Mouse (Mus musculus) midbrain, postnatal 0 days (tissue): Measurements from ENCODE around the gene Sgsm3. TPM values are rescaled to one million over a fixed set of nuclear protein-coding genes. Genes with fewer than 3 reads are reported as not detected.
A peak's percentile ranks its signal among the peaks of the same experiment; 100 is the strongest.

Experiments used
- ATAC-seq: fragments of 200-750 bp; cut with Nextera tagmentation; 2 replicates; pipeline ENCODE4 v1.8.0; 2017; ENCODE audit warnings: moderate number of reproducible peaks, mild to moderate bottlenecking, moderate TSS enrichment, moderate library complexity; ENCODE audit not compliant: low FRiP score
- DNase-seq: peaks from one replicate; pipeline ENCODE4 v3.0.0-alpha.2; 2015; ENCODE audit warnings: low spot score
- H3K27ac ChIP-seq: fragments of 300-500 bp; sonication (generic); 2 replicates; pipeline ENCODE4 v1.5.1; 2014; ENCODE audit warnings: low read depth, mild to moderate bottlenecking, low read length, mixed read lengths
- H3K27me3 ChIP-seq: fragments of 300-500 bp; sonication (generic); 2 replicates; pipeline ENCODE4 v1.6.1; 2014; ENCODE audit warnings: low read length, control low read depth, mixed read lengths; ENCODE audit not compliant: insufficient read depth
- H3K36me3 ChIP-seq: fragments of 300-500 bp; sonication (generic); 2 replicates; pipeline ENCODE4 v1.6.1; 2014; ENCODE audit warnings: low read length, control low read depth, mixed read lengths; ENCODE audit not compliant: insufficient read depth
- H3K4me1 ChIP-seq: fragments of 300-500 bp; sonication (generic); 2 replicates; pipeline ENCODE4 v1.6.1; 2014; ENCODE audit warnings: mild to moderate bottlenecking, control low read depth, antibody characterized with exemption, low read length, mixed read lengths; ENCODE audit not compliant: insufficient read depth
- H3K4me2 ChIP-seq: fragments of 300-500 bp; sonication (generic); 2 replicates; pipeline ENCODE4 v1.6.1; 2014; ENCODE audit warnings: low read depth, mild to moderate bottlenecking, low read length, mixed read lengths; ENCODE audit not compliant: poor library complexity, severe bottlenecking
- H3K4me3 ChIP-seq: fragments of 300-500 bp; sonication (generic); 2 replicates; pipeline ENCODE4 v1.5.1; 2014; ENCODE audit warnings: low read depth, mild to moderate bottlenecking, low read length, moderate library complexity
- H3K9ac ChIP-seq: fragments of 300-500 bp; sonication (generic); replicated peaks from 2 replicates; pipeline ENCODE4 v1.6.1; 2014; ENCODE audit warnings: mild to moderate bottlenecking, low read length, moderate library complexity, mixed read lengths; ENCODE audit not compliant: poor library complexity, severe bottlenecking
- H3K9me3 ChIP-seq: fragments of 300-500 bp; sonication (generic); 2 replicates; pipeline ENCODE4 v1.6.1; 2016; ENCODE audit warnings: low read length, control low read depth
- CTCF ChIP-seq: IDR thresholded peaks from 2 replicates; pipeline ENCODE4 v1.5.1; 2016; ENCODE audit warnings: antibody characterized with exemption, mild to moderate bottlenecking
- WGBS: fragments of 180-500 bp; shearing (Covaris S2); extraction: QIAGEN DNeasy Blood & Tissue Kit; methylation state at CpG from one replicate; pipeline ENCODE4 v1.1.7; 2014; 5-methylcytosine and 5-hydroxymethylcytosine counted together
- polyA plus RNA-seq: library from polyadenylated mRNA; unstranded; fragments of >200 nt; fragmentation: Nextera tagmentation; extraction: Ambion mirVana; gene quantifications from 2 replicates; pipeline ENCODE4 v1.2.1, GENCODE M21; 2015
- total RNA-seq: library from RNA; depleted of rRNA; stranded (reverse); fragments of >200 nt; gene quantifications from 2 replicates; pipeline ENCODE4 v1.2.3, GENCODE M21; 2014

Gene Sgsm3
- total and polyA plus RNA-seq, 2 experiments from 2014 or later, result 68.4 to 83.9 TPM

- Histone ChIP-seq H3K4me1 (no peaks in the 10 kb centered on the region), H3K9me3 (no peaks in the 10 kb centered on the region), H3K27ac (no peak overlapping the region), H3K4me2 (no peak overlapping the region), H3K9ac (no peak overlapping the region), H3K4me3 (no peak overlapping the region), H3K36me3 (peaks cover 46% of the 10 kb centered on the region), H3K27me3 (no peaks in the 10 kb centered on the region)
- TF ChIP-seq CTCF, result no peak
- DNase-seq (no peak), ATAC-seq (no peak)
- WGBS, result 86% methylated on average over 6 of the region's 6 CpGs
Measured at GRCm38 (mm10) chr15:81021377-81021776, 43.8 kb downstream of the Sgsm3 start.

DNA sequence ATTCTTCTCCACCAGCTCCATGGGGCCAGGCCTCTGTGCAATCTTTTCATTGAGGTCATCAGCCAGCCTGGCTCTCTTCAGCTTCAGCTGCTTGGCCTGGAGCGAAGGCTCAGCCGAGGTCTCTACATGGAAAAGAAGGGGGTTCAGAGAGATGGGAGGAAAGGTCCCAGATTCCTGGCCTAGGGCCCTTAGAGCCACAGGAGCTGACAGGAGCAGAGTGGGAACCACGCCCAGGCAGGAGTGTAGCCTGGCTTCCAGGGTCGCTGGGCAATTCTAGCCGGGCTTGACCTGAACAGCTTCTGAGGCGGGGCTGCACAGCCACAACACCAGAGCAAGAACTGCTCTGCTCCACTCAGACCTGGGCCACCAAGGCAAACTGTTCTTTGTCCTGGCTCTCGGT lies 44.9 kb downstream of the Sgsm3 start:
- ATAC-seq (no peak), DNase-seq (no peak)
- Histone ChIP-seq H3K36me3 (peaks cover 37% of the 10 kb centered on the region), H3K27me3 (no peaks in the 10 kb centered on the region), H3K4me3 (no peak overlapping the region), H3K9ac (no peak overlapping the region), H3K4me2 (no peak overlapping the region), H3K9me3 (no peaks in the 10 kb centered on the region), H3K4me1 (no peaks in the 10 kb centered on the region), H3K27ac (no peak overlapping the region)
- TF ChIP-seq CTCF, result no peak
- WGBS, result 93% methylated on average over 7 of the region's 7 CpGs

- Histone ChIP-seq H3K4me1 (no peaks in the 10 kb centered on the region), H3K27ac (no peak overlapping the region)
Measured at GRCm38 (mm10) chr15:81023842-81024241, 46.3 kb downstream of the Sgsm3 start.

GRCm38 (mm10) chr15:81026901-81027300 lies 49.3 kb downstream of the Sgsm3 start:
- Histone ChIP-seq H3K4me2 (no peak overlapping the region), H3K27me3 (no peaks in the 10 kb centered on the region), H3K9me3 (no peaks in the 10 kb centered on the region), H3K9ac (no peak overlapping the region), H3K4me1 (no peaks in the 10 kb centered on the region), H3K4me3 (no peak overlapping the region), H3K36me3 (no peaks in the 10 kb centered on the region), H3K27ac (no peak overlapping the region)
- 77% methylated on average over 5 of the region's 5 CpGs for WGBS
- DNase-seq (no peak), ATAC-seq (no peak)
- TF ChIP-seq CTCF, result no peak

More at GRCm38 (mm10) chr15:81023842-81024241, 46.3 kb downstream of the Sgsm3 start:
- no peak for ATAC-seq
- Histone ChIP-seq H3K4me3 (no peak overlapping the region), H3K36me3 (peaks cover 23% of the 10 kb centered on the region), H3K9me3 (no peaks in the 10 kb centered on the region), H3K4me2 (no peak overlapping the region), H3K9ac (no peak overlapping the region), H3K27me3 (no peaks in the 10 kb centered on the region)
- DNase-seq, result no peak
- WGBS, result 95% methylated on average over 9 of the region's 9 CpGs
- no peak for TF ChIP-seq CTCF

DNA sequence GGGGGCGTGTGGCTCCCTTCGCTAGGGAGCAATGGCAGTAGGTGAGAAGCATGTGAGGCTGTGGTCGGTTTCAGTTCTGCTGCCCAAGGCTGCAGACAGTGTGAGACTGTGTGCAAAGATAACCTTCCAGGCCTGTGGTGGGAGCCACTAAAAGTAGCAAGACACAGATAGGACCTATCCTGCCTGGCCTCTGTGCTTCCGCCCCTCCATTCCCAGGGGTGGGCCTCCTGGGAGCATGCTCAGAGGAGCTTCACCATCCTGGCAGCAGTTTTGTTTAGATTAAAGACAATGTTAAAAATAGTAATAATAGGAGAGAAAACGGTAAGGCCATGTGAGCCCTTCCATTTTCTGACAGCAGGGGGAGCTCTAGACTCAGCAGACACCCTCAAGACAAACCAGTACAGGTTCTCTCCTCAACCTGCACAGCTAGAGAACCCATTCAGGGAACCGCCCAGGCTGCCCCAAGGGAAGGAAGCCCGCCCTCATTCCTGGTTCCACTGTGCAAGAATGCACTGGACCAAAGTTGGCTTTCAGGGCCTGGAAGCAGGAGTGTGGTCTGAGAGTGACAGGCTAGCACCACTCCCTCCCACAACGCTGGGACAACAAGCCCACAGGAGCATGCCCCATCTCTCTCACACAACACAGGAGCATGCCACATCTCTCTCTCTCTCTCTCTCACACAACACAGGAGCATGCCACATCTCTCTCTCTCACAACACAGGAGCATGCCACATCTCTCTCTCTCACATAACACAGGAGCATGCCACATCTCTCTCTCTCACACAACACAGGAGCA lies 50.0 kb downstream of the Sgsm3 start:
- H3K4me2 ChIP-seq, result no peak overlapping the region
- peak; percentile 90 for TF ChIP-seq CTCF
- WGBS, result 37% methylated on average over 8 of the region's 8 CpGs
- ATAC-seq, result 0 out of 2 replicates have a peak, but pooled peaks have one; percentile 41
- DNase-seq, result peak; percentile 73
- no peaks in the 10 kb centered on the region for H3K27me3 ChIP-seq
- H3K4me3 ChIP-seq, result no peak overlapping the region
- H3K4me1 ChIP-seq, result no peaks in the 10 kb centered on the region
- H3K27ac ChIP-seq, result no peak overlapping the region
- H3K9me3 ChIP-seq, result no peaks in the 10 kb centered on the region
- H3K9ac ChIP-seq, result no peak overlapping the region
- H3K36me3 ChIP-seq, result no peaks in the 10 kb centered on the region

- no peak for ATAC-seq
- no peaks in the 10 kb centered on the region for H3K36me3 ChIP-seq
- 64% methylated on average over 10 of the region's 10 CpGs for WGBS
Measured at GRCm38 (mm10) chr15:81030891-81031425, 53.4 kb downstream of the Sgsm3 start.

More at GRCm38 (mm10) chr15:81030891-81031425, 53.4 kb downstream of the Sgsm3 start:
- H3K27me3 ChIP-seq, result no peaks in the 10 kb centered on the region
- H3K4me2 ChIP-seq, result no peak overlapping the region
- H3K4me3 ChIP-seq, result no peak overlapping the region
- H3K9ac ChIP-seq, result no peak overlapping the region
- no peak for DNase-seq
- TF ChIP-seq CTCF, result no peak
- H3K4me1 ChIP-seq, result no peaks in the 10 kb centered on the region
- no peak overlapping the region for H3K27ac ChIP-seq
- no peaks in the 10 kb centered on the region for H3K9me3 ChIP-seq
